Mouse (Mus musculus) megakaryocyte, embryonic 14.5 days (primary cell): ENCODE measurements around the gene Mybpc2. TPM values are rescaled to one million over a fixed set of nuclear protein-coding genes. Genes with fewer than 3 reads are reported as not detected.
A peak's percentile ranks its signal among the peaks of the same experiment; 100 is the strongest.

Experiments used
- H3K27me3 ChIP-seq: replicated peaks from 2 replicates; pipeline ENCODE3; 2012; ENCODE audit warnings: inconsistent platforms
- H3K36me3 ChIP-seq: replicated peaks from 2 replicates; pipeline ENCODE3; 2012; ENCODE audit warnings: low read length, inconsistent platforms, mixed read lengths
- H3K4me1 ChIP-seq: 2 replicates; pipeline ENCODE4 v1.6.1; 2012; ENCODE audit warnings: inconsistent platforms
- H3K4me3 ChIP-seq: replicated peaks from 2 replicates; pipeline ENCODE3; 2012; ENCODE audit warnings: moderate library complexity, mild to moderate bottlenecking, inconsistent platforms
- H3K9me3 ChIP-seq: 2 replicates; pipeline ENCODE4 v1.6.1; 2012; ENCODE audit warnings: inconsistent platforms
- FLI1 ChIP-seq: IDR thresholded peaks from 2 replicates; pipeline ENCODE4 v1.6.1; 2012; ENCODE audit warnings: low read length, inconsistent platforms, mixed read lengths
- GATA1 ChIP-seq: IDR thresholded peaks from 3 replicates; pipeline ENCODE4 v1.6.1; 2012; ENCODE audit warnings: mixed read lengths, low read length, inconsistent platforms, borderline replicate concordance
- polyA plus RNA-seq: library from polyadenylated mRNA; stranded (reverse); fragments of >175 nt; gene quantifications from 2 replicates; pipeline ENCODE4 v1.2.3, GENCODE M21; 2012; ENCODE audit warnings: low replicate concordance; ENCODE audit not compliant: insufficient read depth

The Mybpc2 gene
- polyA plus RNA-seq, 1 experiment, result 0.09 TPM

DNA sequence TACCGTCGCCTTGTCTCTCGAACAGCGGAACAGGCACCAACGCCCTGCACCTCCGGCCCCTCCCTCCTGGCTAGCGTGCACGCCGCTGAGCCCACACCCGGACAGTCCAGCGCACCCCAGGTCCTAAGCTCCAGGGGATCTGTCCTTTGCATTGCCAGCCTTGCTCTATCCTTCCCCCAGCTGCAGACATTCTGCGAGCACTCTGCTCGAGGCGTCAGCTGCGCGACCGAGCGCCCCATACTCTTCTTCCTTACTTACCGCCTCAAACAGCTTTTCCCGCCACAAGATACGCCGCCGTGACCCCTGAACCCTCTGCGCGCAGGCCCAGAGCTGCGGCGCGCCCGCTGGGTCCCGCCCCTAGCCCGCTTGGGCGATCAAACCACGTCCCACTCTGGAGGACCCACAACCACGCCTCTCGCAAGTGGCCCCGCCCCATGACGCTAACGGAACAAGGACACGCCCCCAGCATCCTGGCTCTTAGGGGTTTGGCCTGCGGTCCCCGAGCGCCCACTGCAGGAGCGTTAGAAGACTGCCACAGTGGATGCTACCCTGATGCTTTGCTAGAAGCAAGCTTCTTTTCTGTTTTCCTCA lies 24.1 kb upstream of the Mybpc2 start, which contains the start of gene Pold1:
Gene Pold1 (minus strand): TSS at position 353 of the 591 bp plus-strand sequence.
- Histone ChIP-seq H3K27me3 (no peaks in the 10 kb centered on the region), H3K36me3 (peaks cover 50% of the 10 kb centered on the region), H3K9me3 (no peaks in the 10 kb centered on the region), H3K4me1 (peaks cover 53% of the 10 kb centered on the region), H3K4me3 (peak within 1 kb of the TSS; percentile 98)
- no peak for TF ChIP-seq GATA1
- peak; percentile 28; the same call in 1 of the 2 replicates for TF ChIP-seq FLI1

DNA sequence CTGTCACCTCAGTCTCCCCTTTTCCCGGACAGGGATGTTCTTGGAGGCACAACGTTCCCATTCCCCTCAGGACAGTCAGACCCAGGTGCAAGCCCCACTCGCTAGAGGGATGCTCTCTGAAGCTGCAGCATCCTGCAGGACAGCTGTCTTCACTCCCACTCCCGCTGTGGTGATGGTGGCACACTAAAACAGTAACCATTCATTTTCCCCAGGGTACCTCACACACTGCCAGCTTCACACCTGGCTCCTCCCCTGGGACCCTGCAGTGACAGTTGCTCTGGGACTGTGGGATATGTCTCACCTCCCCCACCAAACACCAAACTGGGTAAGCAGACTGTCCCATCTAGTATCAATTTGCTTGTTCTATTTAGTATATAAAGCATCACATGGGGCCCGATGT lies 23.3 kb upstream of the Mybpc2 start:
- H3K4me1 ChIP-seq, result peaks cover 47% of the 10 kb centered on the region
- TF ChIP-seq GATA1, result no peak
- H3K9me3 ChIP-seq, result no peaks in the 10 kb centered on the region
- H3K36me3 ChIP-seq, result peaks cover 56% of the 10 kb centered on the region
- H3K27me3 ChIP-seq, result no peaks in the 10 kb centered on the region
- H3K4me3 ChIP-seq, result peak overlapping the region; percentile 98

DNA sequence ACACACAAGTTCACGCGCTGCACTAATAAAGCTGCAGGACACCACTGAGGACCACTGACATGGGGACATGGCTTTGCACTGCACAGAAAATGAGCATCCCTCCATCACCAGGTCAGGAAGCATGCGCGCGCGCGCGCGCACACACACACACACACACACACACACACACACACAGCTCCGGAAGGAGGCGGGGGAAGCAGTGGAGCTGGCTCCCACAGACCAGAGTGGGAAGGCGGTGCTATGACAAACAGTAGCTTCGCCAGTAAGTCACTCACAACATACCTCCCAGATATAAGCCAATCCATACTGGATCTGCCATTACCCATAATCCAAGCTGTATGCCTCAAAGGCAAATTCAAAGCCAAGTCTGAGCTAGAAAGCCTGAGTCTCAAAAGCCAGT lies 22.6 kb upstream of the Mybpc2 start:
- TF ChIP-seq FLI1 (no peak), GATA1 (no peak)
- H3K9me3 ChIP-seq, result no peaks in the 10 kb centered on the region
- H3K4me3 ChIP-seq, result peak overlapping the region; percentile 42
- no peaks in the 10 kb centered on the region for H3K27me3 ChIP-seq
- peaks cover 40% of the 10 kb centered on the region for H3K4me1 ChIP-seq
- H3K36me3 ChIP-seq, result peaks cover 56% of the 10 kb centered on the region

DNA sequence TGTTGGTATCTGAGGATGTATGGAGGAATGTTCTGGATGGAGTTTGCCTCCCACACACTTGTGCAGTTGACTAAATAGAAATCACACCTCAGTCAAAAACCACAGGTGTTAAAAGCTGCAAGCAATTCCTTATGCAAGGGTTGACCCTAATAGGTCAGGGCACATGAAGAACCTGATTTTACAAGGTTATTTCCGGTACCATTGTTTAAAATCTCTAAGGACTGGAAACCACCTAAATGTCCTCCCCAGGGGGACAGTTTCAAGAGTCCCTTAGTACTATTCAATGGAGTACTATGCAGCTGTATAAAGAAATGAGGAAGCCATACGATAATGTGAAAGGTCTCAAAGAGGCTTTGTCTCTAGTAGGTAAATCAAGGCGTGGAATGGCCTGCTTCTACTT lies 21.8 kb upstream of the Mybpc2 start:
- TF ChIP-seq GATA1 (no peak), FLI1 (no peak)
- no peaks in the 10 kb centered on the region for H3K9me3 ChIP-seq
- H3K27me3 ChIP-seq, result no peaks in the 10 kb centered on the region
- H3K4me3 ChIP-seq, result no peak overlapping the region
- peaks cover 56% of the 10 kb centered on the region for H3K36me3 ChIP-seq
- peaks cover 33% of the 10 kb centered on the region for H3K4me1 ChIP-seq

DNA sequence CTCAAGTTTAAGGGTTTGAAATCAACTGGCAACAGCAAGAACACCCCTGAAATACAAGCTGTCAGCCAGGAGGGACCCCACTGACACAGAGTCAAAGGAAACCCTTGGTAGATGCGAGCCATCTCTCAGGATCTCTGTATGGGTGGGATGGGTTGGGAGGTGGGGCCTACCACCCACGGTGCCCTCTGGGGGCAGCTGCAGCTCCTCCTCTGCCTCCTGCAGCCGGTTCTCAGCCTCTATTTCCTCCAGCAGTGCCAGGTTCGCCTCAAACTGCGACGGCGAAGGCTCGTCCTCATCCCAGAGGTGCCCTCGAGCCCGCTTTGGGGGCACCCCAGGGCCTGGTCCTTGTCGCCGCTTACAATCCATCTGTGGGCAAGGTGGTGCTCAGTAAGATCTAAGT lies 18.6 kb upstream of the Mybpc2 start:
- H3K27me3 ChIP-seq, result no peaks in the 10 kb centered on the region
- TF ChIP-seq FLI1 (no peak), GATA1 (no peak)
- peaks cover 68% of the 10 kb centered on the region for H3K36me3 ChIP-seq
- no peaks in the 10 kb centered on the region for H3K9me3 ChIP-seq
- peaks cover 19% of the 10 kb centered on the region for H3K4me1 ChIP-seq
- no peak overlapping the region for H3K4me3 ChIP-seq

DNA sequence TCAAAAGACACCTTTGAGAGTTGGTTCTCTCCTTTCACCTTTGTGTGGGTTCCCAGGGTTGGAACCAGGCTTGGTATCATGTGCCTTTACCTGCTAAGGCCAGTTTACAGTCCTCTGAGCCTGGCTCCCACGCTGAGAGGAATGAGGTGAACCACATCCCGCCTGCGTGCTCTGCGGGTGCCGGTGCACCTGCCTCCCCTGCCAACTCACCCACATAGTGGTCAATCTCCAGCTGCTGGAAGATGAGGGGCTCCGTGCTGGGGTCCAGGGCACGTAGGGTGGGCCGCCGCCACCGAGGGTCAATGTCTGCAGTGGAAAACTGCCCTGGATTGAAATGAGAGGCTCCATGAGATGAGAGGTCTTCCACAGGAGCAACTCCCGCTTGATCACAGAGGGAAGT lies 18.1 kb upstream of the Mybpc2 start:
- TF ChIP-seq GATA1 (no peak), FLI1 (no peak)
- Histone ChIP-seq H3K4me1 (peaks cover 13% of the 10 kb centered on the region), H3K27me3 (no peaks in the 10 kb centered on the region), H3K4me3 (no peak overlapping the region), H3K9me3 (no peaks in the 10 kb centered on the region), H3K36me3 (peaks cover 73% of the 10 kb centered on the region)

DNA sequence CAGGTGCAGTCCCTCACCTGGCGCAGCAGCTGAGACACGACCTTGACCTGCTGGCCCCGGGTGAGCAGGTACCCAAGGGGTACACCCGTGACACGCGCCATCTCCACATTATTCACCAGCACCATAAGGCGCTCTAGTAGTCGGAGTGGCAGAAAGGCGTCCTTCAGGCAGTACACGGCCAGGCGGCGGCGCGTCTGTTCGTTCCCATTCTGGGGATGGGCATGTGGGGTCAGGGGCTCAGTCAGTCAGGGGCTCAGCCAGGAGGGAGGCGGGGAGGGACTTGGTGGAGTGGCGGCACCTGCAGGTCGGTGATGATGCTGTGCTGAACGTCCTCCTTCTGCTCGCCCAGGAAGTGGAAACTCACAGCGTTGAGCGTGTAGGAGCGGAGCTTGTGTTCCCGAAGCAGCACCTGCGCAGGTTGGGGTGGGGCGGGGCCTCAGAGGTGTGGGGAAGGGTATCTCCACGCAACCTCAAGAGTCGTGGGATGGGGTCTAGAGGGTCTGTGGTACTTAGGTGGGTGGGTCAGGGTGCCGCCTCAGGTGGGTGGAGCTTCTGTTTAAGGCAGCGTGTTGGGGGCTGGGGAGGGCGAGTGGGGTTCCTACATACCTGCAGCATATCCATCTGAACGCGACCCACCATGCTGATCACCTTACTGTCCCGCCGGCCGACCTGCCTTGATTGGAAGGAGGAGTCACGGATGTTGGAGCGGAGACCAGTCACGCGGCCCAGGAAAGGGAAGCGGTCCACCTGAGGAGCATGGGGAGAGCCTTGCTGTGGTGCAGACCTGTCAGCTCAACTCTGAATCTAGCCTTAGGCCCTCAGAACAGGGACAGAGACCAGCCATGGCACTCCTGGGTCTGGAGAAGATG lies 14.5 kb upstream of the Mybpc2 start:
- H3K4me1 ChIP-seq, result peaks cover 10% of the 10 kb centered on the region; the same call in 1 of the 2 replicates
- TF ChIP-seq FLI1, result no peak
- no peak for TF ChIP-seq GATA1
- no peaks in the 10 kb centered on the region for H3K27me3 ChIP-seq
- H3K9me3 ChIP-seq, result no peaks in the 10 kb centered on the region
- peaks cover 98% of the 10 kb centered on the region for H3K36me3 ChIP-seq
- H3K4me3 ChIP-seq, result peak overlapping the region; percentile 28

DNA sequence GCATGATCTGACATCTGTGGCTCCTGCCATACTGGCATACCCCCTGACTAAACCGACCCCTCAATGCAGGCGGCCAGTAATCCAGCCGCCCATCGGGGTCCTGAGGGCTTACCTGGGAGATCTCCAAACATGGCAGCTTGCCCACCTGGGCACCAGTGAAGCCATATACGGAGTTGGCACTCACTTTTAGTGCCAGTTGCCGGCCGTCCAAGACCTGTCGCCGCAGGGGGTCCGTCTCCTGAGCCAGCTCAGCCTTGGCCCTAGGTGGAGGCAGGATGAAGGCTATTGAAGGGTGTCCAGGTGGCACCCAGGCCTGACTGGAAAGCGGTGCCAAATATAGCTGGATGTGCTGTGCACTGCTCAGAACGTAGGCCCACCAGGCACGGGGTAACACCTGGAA lies 13.0 kb upstream of the Mybpc2 start:
- Histone ChIP-seq H3K9me3 (no peaks in the 10 kb centered on the region), H3K27me3 (no peaks in the 10 kb centered on the region), H3K36me3 (peaks cover 100% of the 10 kb centered on the region), H3K4me1 (peaks cover 10% of the 10 kb centered on the region; the same call in 1 of the 2 replicates), H3K4me3 (no peak overlapping the region)
- no peak for TF ChIP-seq GATA1
- no peak for TF ChIP-seq FLI1

DNA sequence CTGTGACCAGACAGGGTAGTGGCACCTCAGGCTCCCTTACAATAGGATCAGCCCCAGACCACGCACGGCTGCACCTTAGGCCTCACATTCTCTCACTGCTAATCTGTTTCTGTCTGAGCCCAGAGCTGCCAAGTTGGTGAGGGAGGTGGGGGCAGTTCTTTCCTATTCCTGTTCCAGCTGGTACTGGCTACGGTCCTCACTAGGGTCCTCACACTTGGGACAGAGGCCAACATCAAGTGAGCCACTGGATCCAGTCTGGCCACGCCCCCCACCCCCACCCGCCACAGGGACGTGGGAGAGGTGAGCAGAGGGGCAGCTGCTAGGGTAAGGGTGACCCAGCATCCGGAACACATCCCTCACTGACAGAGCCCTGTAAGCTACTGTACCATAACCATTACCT lies 12.6 kb upstream of the Mybpc2 start:
- TF ChIP-seq GATA1 (no peak), FLI1 (no peak)
- peaks cover 10% of the 10 kb centered on the region; the same call in 1 of the 2 replicates for H3K4me1 ChIP-seq
- peaks cover 100% of the 10 kb centered on the region for H3K36me3 ChIP-seq

DNA sequence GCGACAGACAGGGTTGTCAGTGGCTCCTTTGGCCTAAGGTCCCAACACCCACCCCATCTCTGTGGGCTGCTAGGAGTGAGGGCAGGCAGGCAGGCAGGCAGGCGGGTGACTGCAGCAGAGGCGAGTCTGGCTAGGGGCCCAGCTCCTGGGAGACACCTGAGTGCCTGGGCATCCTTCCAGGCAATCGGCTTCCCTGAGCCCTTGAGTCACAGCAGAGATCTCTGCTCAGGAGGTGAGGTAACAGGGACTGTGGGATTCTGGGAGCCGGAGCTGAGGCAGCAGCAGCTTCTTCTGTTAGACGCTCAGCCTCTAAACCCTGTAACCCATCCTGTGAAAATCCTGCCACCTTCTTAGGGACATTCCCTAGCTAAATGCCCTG lies 12.1 kb upstream of the Mybpc2 start:
- Histone ChIP-seq H3K36me3 (peaks cover 97% of the 10 kb centered on the region), H3K27me3 (no peaks in the 10 kb centered on the region), H3K4me1 (peaks cover 13% of the 10 kb centered on the region), H3K9me3 (no peaks in the 10 kb centered on the region), H3K4me3 (no peak overlapping the region)
- no peak for TF ChIP-seq FLI1
- no peak for TF ChIP-seq GATA1

More for the DNA sequence above, 12.6 kb upstream of the Mybpc2 start:
- Histone ChIP-seq H3K27me3 (no peaks in the 10 kb centered on the region), H3K4me3 (no peak overlapping the region), H3K9me3 (no peaks in the 10 kb centered on the region)
